Mouse (Mus musculus): ENCODE results near the gene Setd1b. TPM values are rescaled to one million over a fixed set of nuclear protein-coding genes. Genes with fewer than 3 reads are reported as not detected.

Gene Setd1b
- polyA plus RNA-seq, 1 experiment from 2014 or later: 11.4 TPM

DNA sequence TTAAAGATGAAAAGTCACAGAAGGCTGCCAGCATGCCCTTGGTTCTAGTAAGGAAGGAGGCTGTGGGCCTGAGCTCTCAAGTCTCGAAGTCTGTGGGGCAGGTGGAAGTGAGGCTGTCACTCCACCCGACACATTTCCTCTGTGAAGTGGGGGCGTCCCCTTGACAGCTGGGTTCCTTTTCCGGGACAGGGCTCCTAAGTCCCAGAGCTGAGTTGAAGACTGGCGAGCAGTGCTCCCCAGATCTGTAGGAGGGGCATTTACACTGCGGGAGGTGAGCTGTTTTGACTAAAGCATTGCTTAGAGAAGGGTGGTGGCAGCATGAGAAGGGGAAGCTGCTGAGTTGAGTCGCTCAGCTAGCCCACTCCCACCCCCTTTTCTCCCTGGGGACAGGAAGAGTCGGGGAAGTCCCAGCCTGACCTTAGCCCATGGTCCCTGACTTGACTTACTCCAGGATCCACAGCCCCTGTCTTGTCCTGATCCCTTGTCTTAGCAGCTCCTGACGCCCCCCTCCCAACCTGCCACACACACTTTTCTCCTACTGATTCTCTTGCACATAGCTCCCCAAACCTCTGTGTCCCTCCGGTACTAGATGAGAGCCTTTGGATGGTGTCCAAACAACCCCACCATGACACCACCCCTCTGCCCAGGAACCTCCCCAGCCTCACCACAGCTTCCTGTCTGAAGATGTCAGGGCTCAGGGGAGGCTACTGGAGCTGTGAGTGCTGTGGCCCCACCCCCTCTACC is 13.4 kb upstream of the Setd1b start:
- Histone ChIP-seq H3K4me2 (replicated peaks) (no peak overlapping the region), H3K9ac (no peak overlapping the region), H3K27me3 (no peaks in the 10 kb centered on the region), H3K4me1 (peaks cover 32% of the 10 kb centered on the region), H3K36me3 (0 out of 2 replicates have a peak, but pooled peaks cover 10% of the 10 kb centered on the region), H3K27ac (replicated peaks) (no peak overlapping the region), H3K9me3 (replicated peaks) (no peaks in the 10 kb centered on the region), H3K4me3 (replicated peaks) (no peak overlapping the region)
- 47% methylated on average over 10 of the region's 10 CpGs for WGBS
- no peak for ATAC-seq (ENCODE audit: insufficient number of reproducible peaks, low FRiP score, low TSS enrichment, low read depth)

DNA sequence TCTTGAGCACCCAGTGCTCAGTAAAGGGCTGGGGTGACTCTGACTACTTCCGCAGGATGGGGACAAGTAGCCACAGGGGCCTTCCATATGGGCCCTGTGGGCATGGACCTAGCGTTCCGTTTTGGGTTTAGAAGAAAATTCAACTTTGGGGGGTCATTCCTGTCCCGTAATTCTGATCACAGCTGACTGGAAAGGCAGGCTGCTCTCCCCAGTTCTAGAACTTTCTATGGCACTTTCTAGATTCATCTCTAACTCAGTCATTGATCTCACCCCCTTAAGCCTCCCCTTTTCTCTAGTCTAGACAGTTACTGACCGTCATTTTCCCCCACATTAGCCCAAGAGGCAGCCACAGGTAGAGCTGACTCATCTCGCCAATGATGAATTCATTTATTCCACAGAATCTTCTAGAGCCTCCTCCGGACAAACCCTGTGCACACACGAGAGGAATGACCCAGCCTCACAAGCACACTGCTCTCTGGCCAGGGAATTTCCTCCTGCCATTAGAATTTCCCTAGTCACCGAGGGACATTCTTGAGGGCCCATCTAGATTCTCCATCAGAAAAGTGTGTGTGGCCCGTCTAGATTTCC is 12.7 kb upstream of the Setd1b start:
- H3K4me1 ChIP-seq: peaks cover 39% of the 10 kb centered on the region
- ATAC-seq (ENCODE audit: insufficient number of reproducible peaks, low FRiP score, low TSS enrichment, low read depth): no peak
- H3K9me3 ChIP-seq (replicated peaks): no peaks in the 10 kb centered on the region
- H3K27me3 ChIP-seq: no peaks in the 10 kb centered on the region
- WGBS: 75% methylated on average over 10 of the region's 10 CpGs
- H3K4me2 ChIP-seq (replicated peaks): no peak overlapping the region
- H3K4me3 ChIP-seq (replicated peaks): no peak overlapping the region
- H3K9ac ChIP-seq: no peak overlapping the region
- 0 out of 2 replicates have a peak, but pooled peaks cover 10% of the 10 kb centered on the region for H3K36me3 ChIP-seq
- H3K27ac ChIP-seq (replicated peaks): no peak overlapping the region

DNA sequence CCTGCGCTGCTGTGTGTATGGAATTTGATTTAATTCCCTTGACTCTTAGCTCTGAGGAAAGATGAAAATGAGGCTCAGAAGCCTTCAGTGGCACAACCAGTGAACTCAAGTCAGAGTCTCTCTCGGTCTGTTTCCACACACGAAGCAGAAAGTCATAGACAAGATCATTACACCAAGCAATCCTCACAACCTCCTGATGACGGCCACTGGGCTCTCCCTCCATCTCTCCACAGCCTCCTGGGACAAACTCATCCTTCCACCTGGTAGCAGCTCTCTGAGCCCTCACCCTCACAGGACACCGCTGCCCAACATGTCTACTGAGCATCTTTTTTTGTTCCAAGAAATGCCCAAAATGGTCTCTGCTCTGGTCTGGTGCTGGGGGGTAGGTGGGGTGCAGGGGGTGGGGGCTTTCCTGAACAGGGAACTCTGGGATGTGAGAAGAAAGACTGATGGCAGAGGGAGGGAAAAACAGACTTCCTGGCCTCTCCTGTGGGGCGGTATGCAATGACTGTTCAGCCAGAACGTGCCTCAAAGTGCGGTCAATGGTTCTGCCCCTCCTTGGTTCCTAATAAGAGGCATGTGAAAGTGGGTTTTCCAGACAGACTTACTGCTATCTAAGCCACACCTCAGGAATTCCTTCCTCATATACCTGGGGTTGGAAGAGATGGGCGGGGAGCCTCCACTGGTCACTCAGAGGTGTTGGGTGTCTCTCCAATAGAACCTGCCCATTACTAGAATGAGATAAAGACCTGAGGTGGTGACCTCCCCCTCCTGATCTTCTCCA is 11.8 kb upstream of the Setd1b start:
- Histone ChIP-seq H3K4me3 (replicated peaks) (no peak overlapping the region), H3K4me1 (peaks cover 48% of the 10 kb centered on the region), H3K4me2 (replicated peaks) (no peak overlapping the region), H3K9me3 (replicated peaks) (no peaks in the 10 kb centered on the region), H3K9ac (no peak overlapping the region), H3K27ac (replicated peaks) (no peak overlapping the region), H3K27me3 (no peaks in the 10 kb centered on the region), H3K36me3 (0 out of 2 replicates have a peak, but pooled peaks cover 13% of the 10 kb centered on the region)
- WGBS: 81% methylated on average over 9 of the region's 9 CpGs
- no peak for ATAC-seq (ENCODE audit: insufficient number of reproducible peaks, low FRiP score, low TSS enrichment, low read depth)

DNA sequence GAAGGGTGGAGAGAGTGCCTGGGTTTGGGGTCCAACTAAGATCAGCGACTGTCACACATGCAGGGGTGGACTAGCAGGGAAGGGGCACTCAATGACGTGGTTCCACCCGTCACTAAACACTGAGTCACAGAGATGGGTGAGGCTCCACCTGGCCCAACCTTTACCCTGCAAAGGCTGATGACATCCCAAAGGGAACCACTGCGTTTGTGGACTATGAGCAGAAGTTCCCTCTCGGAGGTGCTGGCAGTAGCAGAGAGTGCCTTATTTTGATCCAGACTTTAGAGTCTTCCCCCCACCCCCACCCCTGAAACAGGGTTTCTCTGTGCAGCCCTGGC is 11.2 kb upstream of the Setd1b start:
- WGBS: 76% methylated on average over 5 of the region's 5 CpGs
- no peak for ATAC-seq (ENCODE audit: insufficient number of reproducible peaks, low FRiP score, low TSS enrichment, low read depth)
- H3K4me1 ChIP-seq: peaks cover 54% of the 10 kb centered on the region

DNA sequence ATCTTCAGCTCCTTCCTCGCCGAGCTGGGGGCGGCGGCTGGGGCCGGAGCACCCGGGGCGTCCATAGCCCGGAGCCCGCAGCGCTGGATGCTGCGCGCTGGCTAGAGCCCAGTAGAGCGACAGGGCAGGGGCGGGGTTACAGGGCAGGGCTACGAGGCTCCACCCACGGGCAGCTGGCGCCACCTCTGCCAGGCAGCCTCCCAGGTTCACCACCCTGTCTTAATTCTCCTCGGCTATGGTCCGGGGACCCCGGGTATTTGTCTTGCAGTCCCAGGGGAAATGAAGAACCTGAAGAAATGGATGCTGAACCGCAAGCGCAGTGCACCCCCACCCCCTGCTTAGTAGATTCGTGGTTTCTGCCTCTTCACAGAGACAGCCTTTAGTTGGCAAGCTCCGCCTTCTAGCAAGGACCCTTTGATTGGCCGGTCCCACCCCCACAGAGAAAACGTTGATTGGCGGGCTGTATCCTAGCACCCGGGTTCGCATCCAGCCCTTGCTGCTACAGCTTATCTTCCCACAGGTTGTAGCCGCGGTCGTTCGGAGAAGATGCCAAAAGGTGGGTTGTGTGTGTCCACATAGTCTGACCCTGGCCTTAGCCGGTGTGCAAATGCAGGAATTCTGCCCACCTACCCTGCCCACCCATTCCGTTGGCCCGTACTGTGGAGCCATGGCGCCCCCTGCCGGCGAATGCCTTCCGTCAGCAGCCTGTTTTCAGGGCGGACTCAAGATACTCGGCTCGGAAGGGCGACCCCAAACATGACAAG is 9.5 kb upstream of the Setd1b start, which contains the start of gene Rhof:
Gene Rhof, minus strand, starts transcription at position 385 of the 764 bp plus-strand sequence.
- ATAC-seq (ENCODE audit: insufficient number of reproducible peaks, low FRiP score, low TSS enrichment, low read depth): peak; percentile 63
- no peaks in the 10 kb centered on the region for H3K9me3 ChIP-seq (replicated peaks)
- H3K27ac ChIP-seq (replicated peaks): peak within 1 kb of the TSS; percentile 100
- H3K4me2 ChIP-seq (replicated peaks): peak within 1 kb of the TSS; percentile 86
- 2% methylated on average over 44 of the region's 44 CpGs for WGBS
- H3K27me3 ChIP-seq: no peaks in the 10 kb centered on the region
- peak within 1 kb of the TSS; percentile 49 for H3K4me3 ChIP-seq (replicated peaks)
- H3K36me3 ChIP-seq: 0 out of 2 replicates have a peak, but pooled peaks cover 7% of the 10 kb centered on the region
- H3K4me1 ChIP-seq: peaks cover 71% of the 10 kb centered on the region
- H3K9ac ChIP-seq: peak within 1 kb of the TSS; percentile 37; the same call in 1 of the 2 replicates

More for the DNA sequence above, 11.2 kb upstream of the Setd1b start:
- Histone ChIP-seq H3K27me3 (no peaks in the 10 kb centered on the region), H3K27ac (replicated peaks) (no peak overlapping the region), H3K9me3 (replicated peaks) (no peaks in the 10 kb centered on the region), H3K9ac (no peak overlapping the region), H3K36me3 (0 out of 2 replicates have a peak, but pooled peaks cover 10% of the 10 kb centered on the region), H3K4me2 (replicated peaks) (no peak overlapping the region), H3K4me3 (replicated peaks) (no peak overlapping the region)

DNA sequence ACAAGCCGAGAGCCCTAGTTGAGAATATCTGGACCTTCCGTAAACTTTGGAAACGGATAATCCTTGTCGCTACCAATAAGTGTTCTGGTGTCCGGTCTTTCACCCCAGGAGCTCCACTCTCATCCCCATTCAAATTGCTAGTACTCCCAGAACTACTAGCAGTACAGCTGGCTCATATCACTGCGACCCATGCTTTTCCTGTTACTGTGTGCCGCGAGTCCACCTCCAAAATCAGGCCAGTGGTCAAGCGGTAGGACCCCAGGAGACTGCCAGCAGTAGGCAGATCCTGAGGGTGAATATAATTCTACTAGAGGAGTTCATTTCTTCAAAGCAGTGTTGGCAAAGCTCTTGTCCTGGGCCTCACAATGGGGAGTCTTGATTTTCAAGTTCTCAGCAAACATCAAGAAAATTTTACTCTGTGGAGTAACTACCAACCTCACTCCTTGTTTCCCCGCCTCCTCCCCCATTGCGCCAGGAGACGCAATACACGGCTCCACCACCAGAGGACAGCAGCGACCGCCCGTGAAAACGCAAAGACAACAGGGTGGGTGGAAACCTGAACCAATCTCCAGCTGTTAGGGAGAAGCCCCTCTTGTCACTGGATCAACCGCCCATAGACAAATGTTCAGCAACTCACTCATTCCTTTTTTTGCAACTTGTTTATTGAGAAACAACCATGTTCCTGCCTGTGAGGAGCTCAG is 8.8 kb upstream of the Setd1b start:
- Histone ChIP-seq H3K9ac (no peak overlapping the region), H3K4me3 (replicated peaks) (peak overlapping the region; percentile 49), H3K27me3 (no peaks in the 10 kb centered on the region), H3K36me3 (0 out of 2 replicates have a peak, but pooled peaks cover 7% of the 10 kb centered on the region), H3K9me3 (replicated peaks) (no peaks in the 10 kb centered on the region), H3K27ac (replicated peaks) (peak overlapping the region; percentile 100), H3K4me2 (replicated peaks) (peak overlapping the region; percentile 86), H3K4me1 (peaks cover 78% of the 10 kb centered on the region)
- no peak for ATAC-seq (ENCODE audit: insufficient number of reproducible peaks, low FRiP score, low TSS enrichment, low read depth)
- WGBS: 17% methylated on average over 18 of the region's 18 CpGs

DNA sequence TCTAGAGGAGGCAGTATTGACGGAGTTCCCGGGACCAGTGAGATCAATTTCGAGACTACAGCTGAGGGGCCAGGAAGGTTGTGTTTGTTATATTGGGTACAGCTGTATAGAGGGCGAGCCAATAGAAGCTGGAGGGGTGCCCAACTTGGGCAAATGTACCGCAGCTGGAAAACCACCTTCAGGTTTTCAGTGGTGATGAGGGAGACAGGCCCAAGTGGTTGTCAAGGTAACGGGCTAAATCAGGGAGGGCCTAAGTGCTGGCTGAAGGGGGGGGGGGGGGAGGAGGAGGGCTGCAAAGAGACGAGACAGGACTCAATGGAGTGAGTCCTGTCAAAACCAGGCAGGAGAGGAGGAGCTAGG is 8.2 kb upstream of the Setd1b start:
- 14% methylated on average over 6 of the region's 7 CpGs for WGBS
- peaks cover 76% of the 10 kb centered on the region for H3K4me1 ChIP-seq
- 0 out of 2 replicates have a peak overlapping the region, but pooled peaks have one; percentile 97 for H3K4me2 ChIP-seq (replicated peaks)
- H3K9me3 ChIP-seq (replicated peaks): no peaks in the 10 kb centered on the region
- H3K9ac ChIP-seq: no peak overlapping the region
- 0 out of 2 replicates have a peak, but pooled peaks cover 7% of the 10 kb centered on the region for H3K36me3 ChIP-seq
- H3K4me3 ChIP-seq (replicated peaks): no peak overlapping the region
- ATAC-seq (ENCODE audit: insufficient number of reproducible peaks, low FRiP score, low TSS enrichment, low read depth): no peak
- H3K27ac ChIP-seq (replicated peaks): peak overlapping the region; percentile 100
- no peaks in the 10 kb centered on the region for H3K27me3 ChIP-seq

DNA sequence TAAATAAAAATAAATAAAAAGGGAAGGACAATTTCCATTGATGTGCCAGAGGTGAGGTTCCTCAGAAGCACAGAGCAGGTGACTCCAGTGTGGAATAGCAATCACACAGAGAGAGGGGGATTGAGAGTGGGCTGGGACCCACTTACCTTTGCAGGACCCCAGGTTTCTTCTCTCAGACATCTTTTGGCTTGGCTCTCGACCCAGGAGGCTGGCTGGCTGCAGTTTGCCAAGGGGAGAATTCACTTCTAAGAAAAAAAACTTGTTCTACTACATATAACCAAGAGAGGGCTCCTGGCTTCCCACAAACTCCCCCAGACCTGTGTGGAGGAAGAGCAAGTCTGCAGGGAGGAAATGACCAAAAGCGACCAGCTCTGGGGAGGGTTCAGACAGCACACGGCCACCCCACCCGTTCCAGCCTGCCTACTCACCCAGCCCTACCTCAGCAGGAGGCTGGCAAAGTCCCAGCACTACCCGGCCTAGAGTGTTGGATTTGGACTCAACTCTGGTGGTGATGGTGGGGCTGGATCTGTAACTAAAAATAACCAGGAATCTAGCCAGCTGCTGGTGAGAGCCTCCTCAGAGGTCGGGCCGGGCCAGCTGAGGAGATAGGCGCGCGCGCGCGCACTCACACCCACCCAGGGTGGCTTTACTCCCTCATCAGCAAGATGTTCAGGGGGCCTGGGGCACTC is 7.7 kb upstream of the Setd1b start:
- 25% methylated on average over 13 of the region's 13 CpGs for WGBS
- ATAC-seq (ENCODE audit: insufficient number of reproducible peaks, low FRiP score, low TSS enrichment, low read depth): no peak
- H3K4me1 ChIP-seq: peaks cover 72% of the 10 kb centered on the region

DNA sequence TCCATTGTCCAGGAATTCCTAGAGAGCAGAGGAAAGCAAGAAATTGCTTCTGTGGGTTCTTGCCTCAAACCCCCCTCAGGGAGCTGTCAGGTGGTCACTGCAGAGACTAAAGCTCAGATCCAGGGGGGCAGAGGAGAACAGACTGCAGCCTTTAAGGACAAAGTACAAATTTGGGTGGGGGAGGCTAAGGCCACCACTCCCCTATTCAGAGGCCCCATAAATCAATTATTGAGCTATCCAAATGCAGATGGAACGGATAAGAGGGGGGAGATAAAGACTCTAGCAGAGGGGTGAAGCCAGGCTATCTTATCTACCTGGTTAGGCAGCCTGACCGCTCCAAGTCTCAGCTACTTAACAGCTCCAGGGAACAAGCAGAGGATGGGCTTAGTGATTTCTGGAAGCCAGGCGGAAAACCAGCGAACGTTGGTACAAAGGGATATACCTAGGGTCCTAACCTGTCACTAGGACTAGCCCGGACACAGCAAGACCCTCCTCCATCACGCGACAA is 7.1 kb upstream of the Setd1b start:
- no peak overlapping the region for H3K9ac ChIP-seq
- no peaks in the 10 kb centered on the region for H3K9me3 ChIP-seq (replicated peaks)
- H3K4me3 ChIP-seq (replicated peaks): peak overlapping the region; percentile 85
- peaks cover 72% of the 10 kb centered on the region for H3K4me1 ChIP-seq
- 21% methylated on average over 8 of the region's 8 CpGs for WGBS
- peak overlapping the region; percentile 97 for H3K4me2 ChIP-seq (replicated peaks)
- H3K27ac ChIP-seq (replicated peaks): peak overlapping the region; percentile 100
- no peaks in the 10 kb centered on the region for H3K27me3 ChIP-seq
- H3K36me3 ChIP-seq: 0 out of 2 replicates have a peak, but pooled peaks cover 7% of the 10 kb centered on the region
- no peak for ATAC-seq (ENCODE audit: insufficient number of reproducible peaks, low FRiP score, low TSS enrichment, low read depth)

More for the DNA sequence above, 7.7 kb upstream of the Setd1b start:
- H3K36me3 ChIP-seq: 0 out of 2 replicates have a peak, but pooled peaks cover 7% of the 10 kb centered on the region
- H3K27me3 ChIP-seq: no peaks in the 10 kb centered on the region
- H3K4me3 ChIP-seq (replicated peaks): peak overlapping the region; percentile 85
- no peaks in the 10 kb centered on the region for H3K9me3 ChIP-seq (replicated peaks)
- H3K9ac ChIP-seq: no peak overlapping the region
- peak overlapping the region; percentile 100 for H3K27ac ChIP-seq (replicated peaks)
- H3K4me2 ChIP-seq (replicated peaks): peak overlapping the region; percentile 97
